In genomic region chr3:129532180-129532864, GRCm38 (mm10) we compare ENCODE assay signal across 8 mouse cellular contexts. TPM values are rescaled to one million over a fixed set of nuclear protein-coding genes. Genes with fewer than 3 reads are reported as not detected.
DNase-seq lines count a peak whose midpoint lies in the region; ATAC-seq and TF ChIP-seq lines count a peak whose summit lies in the region.

Elovl6 (plus strand) TSS chr3:129532355.

- no peaks in the 10 kb centered on the region for H3K27me3 ChIP-seq in embryonic facial prominence, embryonic 11.5 days (ENCODE audit: control insufficient read depth, insufficient read depth, low read length)
- H3K27me3 ChIP-seq in heart, embryonic 12.5 days (replicated peaks) = no peaks in the 10 kb centered on the region
- H3K27me3 ChIP-seq in kidney, postnatal 0 days (ENCODE audit: insufficient read depth, low read length) = no peaks in the 10 kb centered on the region
- H3K27me3 ChIP-seq in liver, embryonic 12.5 days (replicated peaks) = no peaks in the 10 kb centered on the region
- no peaks in the 10 kb centered on the region for H3K27me3 ChIP-seq in stomach, postnatal 0 days (ENCODE audit: control insufficient read depth, insufficient read depth, low read length)

- DNase-seq in 416B (ENCODE audit: low read depth) = peak; percentile 96
- peak; percentile 83 for DNase-seq in adrenal gland, postnatal 10 days
- peak; percentile 92 for DNase-seq in embryonic facial prominence, embryonic 11.5 days (ENCODE audit: low spot score)
- DNase-seq in kidney, postnatal 0 days (ENCODE audit: low spot score) = peak; percentile 91
- DNase-seq in natural killer cell, adult 2 months (ENCODE audit: low spot score in 2 of 2) = peak; percentile 52 to 53
- DNase-seq in stomach, postnatal 0 days (ENCODE audit: low spot score) = peak; percentile 71

- no peaks in the 10 kb centered on the region for H3K9me3 ChIP-seq in embryonic facial prominence, embryonic 11.5 days (replicated peaks; ENCODE audit: control insufficient read depth, low read length)
- H3K9me3 ChIP-seq in heart, embryonic 12.5 days (replicated peaks) = no peaks in the 10 kb centered on the region
- no peaks in the 10 kb centered on the region for H3K9me3 ChIP-seq in kidney, postnatal 0 days (replicated peaks; ENCODE audit: low read length)
- H3K9me3 ChIP-seq in liver, embryonic 12.5 days (replicated peaks) = no peaks in the 10 kb centered on the region
- H3K9me3 ChIP-seq in stomach, postnatal 0 days (ENCODE audit: control insufficient read depth, low read length) = no peaks in the 10 kb centered on the region

- peak within 1 kb of the TSS; percentile 95 for H3K9ac ChIP-seq in embryonic facial prominence, embryonic 11.5 days (replicated peaks; ENCODE audit: low read length)
- peak within 1 kb of the TSS; percentile 98 for H3K9ac ChIP-seq in heart, embryonic 12.5 days
- H3K9ac ChIP-seq in kidney, postnatal 0 days (ENCODE audit: low read depth, low read length) = peak within 1 kb of the TSS; percentile 94
- H3K9ac ChIP-seq in liver, embryonic 12.5 days = peak within 1 kb of the TSS; percentile 94
- peak within 1 kb of the TSS; percentile 94 for H3K9ac ChIP-seq in stomach, postnatal 0 days (ENCODE audit: low read length)

- no peaks in the 10 kb centered on the region for H3K36me3 ChIP-seq in embryonic facial prominence, embryonic 11.5 days (replicated peaks; ENCODE audit: control insufficient read depth, insufficient read depth, low read depth, low read length)
- H3K36me3 ChIP-seq in heart, embryonic 12.5 days = no peaks in the 10 kb centered on the region
- H3K36me3 ChIP-seq in kidney, postnatal 0 days (ENCODE audit: insufficient read depth, low read length) = no peaks in the 10 kb centered on the region
- H3K36me3 ChIP-seq in liver, embryonic 12.5 days = peaks cover 2% of the 10 kb centered on the region; the same call in 1 of the 2 replicates
- no peaks in the 10 kb centered on the region for H3K36me3 ChIP-seq in stomach, postnatal 0 days (ENCODE audit: control insufficient read depth, insufficient read depth, low read length)

- peaks cover 6% of the 10 kb centered on the region for H3K4me1 ChIP-seq in embryonic facial prominence, embryonic 11.5 days (ENCODE audit: control insufficient read depth, insufficient read depth, low read length)
- peaks cover 25% of the 10 kb centered on the region for H3K4me1 ChIP-seq in heart, embryonic 12.5 days (replicated peaks)
- H3K4me1 ChIP-seq in kidney, postnatal 0 days (replicated peaks; ENCODE audit: insufficient read depth, low read length) = peaks cover 20% of the 10 kb centered on the region
- H3K4me1 ChIP-seq in liver, embryonic 12.5 days = peaks cover 36% of the 10 kb centered on the region
- H3K4me1 ChIP-seq in stomach, postnatal 0 days (replicated peaks; ENCODE audit: control insufficient read depth, insufficient read depth) = peaks cover 2% of the 10 kb centered on the region; the same call in 1 of the 2 replicates

- under 1% methylated on average over 35 of the region's 35 CpGs for WGBS in embryonic facial prominence, embryonic 11.5 days
- WGBS in heart, embryonic 12.5 days = under 1% methylated on average over 35 of the region's 35 CpGs
- under 1% methylated on average over 35 of the region's 35 CpGs for WGBS in kidney, postnatal 0 days
- WGBS in liver, embryonic 12.5 days (ENCODE audit: insufficient replicate concordance) = under 1% methylated on average over 35 of the region's 35 CpGs
- under 1% methylated on average over 35 of the region's 35 CpGs for WGBS in stomach, postnatal 0 days

- ATAC-seq in embryonic facial prominence, embryonic 11.5 days (replicated peaks; ENCODE audit: insufficient number of reproducible peaks, low FRiP score, low TSS enrichment, low read depth) = peak; percentile 64
- ATAC-seq in heart, embryonic 12.5 days (ENCODE audit: insufficient number of reproducible peaks, low FRiP score) = no peak
- peak; percentile 59 for ATAC-seq in kidney, postnatal 0 days (replicated peaks; ENCODE audit: low FRiP score, low read depth)
- peak; percentile 14 for ATAC-seq in liver, embryonic 12.5 days
- 0 out of 2 replicates have a peak, but pooled peaks have one; percentile 20 for ATAC-seq in stomach, postnatal 0 days (ENCODE audit: low FRiP score, low TSS enrichment)

- H3K4me2 ChIP-seq in embryonic facial prominence, embryonic 11.5 days (ENCODE audit: low read depth, low read length) = peak within 1 kb of the TSS; percentile 70
- H3K4me2 ChIP-seq in heart, embryonic 12.5 days = peak within 1 kb of the TSS; percentile 90
- H3K4me2 ChIP-seq in kidney, postnatal 0 days (ENCODE audit: low read length) = peak within 1 kb of the TSS; percentile 87
- peak within 1 kb of the TSS; percentile 93 for H3K4me2 ChIP-seq in liver, embryonic 12.5 days
- H3K4me2 ChIP-seq in stomach, postnatal 0 days (replicated peaks; ENCODE audit: low read depth) = peak within 1 kb of the TSS; percentile 88

- H3K4me3 ChIP-seq in embryonic facial prominence, embryonic 11.5 days (ENCODE audit: low read depth, low read length) = peak within 1 kb of the TSS; percentile 81
- H3K4me3 ChIP-seq in heart, embryonic 12.5 days = peak within 1 kb of the TSS; percentile 88
- H3K4me3 ChIP-seq in kidney, postnatal 0 days (replicated peaks; ENCODE audit: low read depth, low read length) = peak within 1 kb of the TSS; percentile 87
- H3K4me3 ChIP-seq in liver, embryonic 12.5 days = peak within 1 kb of the TSS; percentile 84
- peak within 1 kb of the TSS; percentile 85 for H3K4me3 ChIP-seq in stomach, postnatal 0 days (ENCODE audit: low read depth, low read length)

- no peak for TF ChIP-seq EP300 in stomach, postnatal 0 days (optimal IDR thresholded peaks at IDR 0.05)

- TF ChIP-seq CTCF in kidney, postnatal 0 days (IDR thresholded peaks at IDR 0.05; ENCODE audit: low read depth) = peak; percentile 28; the same call in 1 of the 2 replicates
- TF ChIP-seq CTCF in stomach, postnatal 0 days (IDR thresholded peaks at IDR 0.05; ENCODE audit: low read depth) = peak; percentile 24; the same call in 1 of the 2 replicates

- peak within 1 kb of the TSS; percentile 98 for H3K27ac ChIP-seq in embryonic facial prominence, embryonic 11.5 days (replicated peaks; ENCODE audit: low read depth, low read length)
- peak within 1 kb of the TSS; percentile 96 for H3K27ac ChIP-seq in heart, embryonic 12.5 days (ENCODE audit: poor library complexity, severe bottlenecking)
- peak within 1 kb of the TSS; percentile 96 for H3K27ac ChIP-seq in kidney, postnatal 0 days
- H3K27ac ChIP-seq in liver, embryonic 12.5 days = peak within 1 kb of the TSS; percentile 89
- H3K27ac ChIP-seq in stomach, postnatal 0 days (replicated peaks) = peak within 1 kb of the TSS; percentile 96

RNA-seq across cellular contexts. Expression of gene Elovl6, which starts in this region (rescaled TPM):
- total RNA-seq in adrenal gland, postnatal 10 days (2021) = 10 to 100 TPM; 36.3 to 48.3 TPM
- 46.2 and 48.7 TPM in 2 replicates for polyA plus RNA-seq in embryonic facial prominence, embryonic 11.5 days (2014; fragmentation: Nextera tagmentation; extraction: Ambion mirVana)
- 18.5 and 20.2 TPM in 2 replicates for polyA plus RNA-seq in heart, embryonic 12.5 days (2016; fragmentation: Nextera tagmentation; extraction: Ambion mirVana)
- 34.2 and 37.0 TPM in 2 replicates for polyA plus RNA-seq in kidney, postnatal 0 days (2015; fragmentation: Nextera tagmentation; extraction: Ambion mirVana)
- 14.3 and 14.8 TPM in 2 replicates for polyA plus RNA-seq in liver, embryonic 12.5 days (2016; fragmentation: Nextera tagmentation; extraction: Ambion mirVana)
- polyA plus RNA-seq in stomach, postnatal 0 days (2015; fragmentation: Nextera tagmentation; extraction: Ambion mirVana) = 32.9 and 34.2 TPM in 2 replicates
